Mouse (Mus musculus): ENCODE results near the gene Neurl3.

DNA sequence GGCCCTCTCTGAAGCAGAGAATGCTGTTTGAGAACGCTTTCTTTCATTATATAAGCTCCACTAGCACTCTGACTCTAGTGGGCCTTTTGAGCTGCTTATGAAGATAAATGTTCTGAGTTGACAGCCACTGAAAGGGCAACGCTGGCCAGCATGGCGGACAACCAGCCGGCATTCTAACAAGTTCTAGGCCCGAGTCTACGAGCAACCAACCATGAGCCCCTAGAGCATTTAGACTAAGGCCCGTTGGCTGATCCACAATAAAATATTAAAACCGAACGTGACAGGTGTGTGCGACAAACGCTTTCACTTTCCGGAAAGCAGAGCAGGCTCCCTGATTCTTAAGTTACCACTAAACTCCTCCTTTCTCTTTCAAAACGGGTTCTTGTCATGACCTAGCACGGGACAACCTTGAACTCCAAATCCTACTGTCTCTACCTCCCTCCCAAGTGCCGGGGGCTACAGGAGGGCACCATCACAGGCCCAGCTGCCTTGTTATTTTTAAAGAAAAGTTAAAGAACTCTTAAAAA lies 32.5 kb downstream of the Neurl3 start:
- TF ChIP-seq CTCF (conservative IDR thresholded peaks at IDR 0.05; ENCODE audit: insufficient read depth, insufficient read length, low read depth, low read length) (no peak), POLR2A (IDR thresholded peaks at IDR 0.05; ENCODE audit: low read depth, low read length) (no peak)
